Mouse (Mus musculus) hindbrain, embryonic 13.5 days (tissue): ENCODE measurements at regions not wholly inside any gene's neighbourhood (a gene's known extent, or its start where the extent isn't known, plus 50 kb on each side); places are given as distances from the start of the nearest gene placed in this dataset.
A peak's percentile ranks its signal among the peaks of the same experiment; 100 is the strongest.

Experiments
- ATAC-seq: fragments of 200-750 bp; cut with Nextera tagmentation; 2 replicates; pipeline ENCODE4 v1.8.0; 2017; ENCODE audit warnings: moderate TSS enrichment; ENCODE audit not compliant: low FRiP score
- H3K27ac ChIP-seq: fragments of 300-500 bp; sonication (generic); 2 replicates; pipeline ENCODE4 v1.5.1; 2015; ENCODE audit warnings: inconsistent platforms, mild to moderate bottlenecking, moderate library complexity
- H3K27me3 ChIP-seq: fragments of 300-500 bp; sonication (generic); 2 replicates; pipeline ENCODE4 v1.6.1; 2015; ENCODE audit warnings: mild to moderate bottlenecking, inconsistent platforms
- H3K36me3 ChIP-seq: fragments of 300-500 bp; sonication (generic); 2 replicates; pipeline ENCODE4 v1.6.1; 2015; ENCODE audit warnings: mild to moderate bottlenecking, inconsistent platforms
- H3K4me1 ChIP-seq: fragments of 300-500 bp; sonication (generic); replicated peaks from 2 replicates; pipeline ENCODE4 v1.6.1; 2015; ENCODE audit warnings: inconsistent platforms
- H3K4me2 ChIP-seq: fragments of 300-500 bp; sonication (generic); 2 replicates; pipeline ENCODE4 v1.6.1; 2015; ENCODE audit warnings: inconsistent platforms, mild to moderate bottlenecking, moderate library complexity
- H3K4me3 ChIP-seq: fragments of 300-500 bp; sonication (generic); 2 replicates; pipeline ENCODE4 v1.5.1; 2015; ENCODE audit warnings: mild to moderate bottlenecking, inconsistent platforms
- H3K9ac ChIP-seq: fragments of 300-500 bp; sonication (generic); 2 replicates; pipeline ENCODE4 v1.6.1; 2015; ENCODE audit warnings: mild to moderate bottlenecking, inconsistent platforms
- H3K9me3 ChIP-seq: fragments of 300-500 bp; sonication (generic); 2 replicates; pipeline ENCODE4 v1.6.1; 2016; ENCODE audit warnings: inconsistent platforms
- WGBS: fragments of 180-500 bp; shearing (Covaris S2); methylation state at CpG from one replicate; pipeline ENCODE4 v1.1.7; 2015; 5-methylcytosine and 5-hydroxymethylcytosine counted together

- Histone ChIP-seq H3K9ac (no peak overlapping the region), H3K4me1 (peaks cover 26% of the 10 kb centered on the region), H3K4me2 (no peak overlapping the region), H3K4me3 (no peak overlapping the region), H3K27me3 (peaks cover 58% of the 10 kb centered on the region), H3K36me3 (no peaks in the 10 kb centered on the region), H3K9me3 (no peaks in the 10 kb centered on the region), H3K27ac (no peak overlapping the region)
- ATAC-seq = no peak
- 90% methylated on average over 4 of the region's 4 CpGs for WGBS
Observed at GRCm38 (mm10) chr13:44206448-44206847, 421.9 kb downstream of the Cd83 start.

- H3K4me1 ChIP-seq = peaks cover 35% of the 10 kb centered on the region
- no peaks in the 10 kb centered on the region for H3K9me3 ChIP-seq
- H3K9ac ChIP-seq = no peak overlapping the region
- WGBS = 69% methylated on average over 11 of the region's 11 CpGs
- no peak overlapping the region for H3K4me2 ChIP-seq
- H3K4me3 ChIP-seq = no peak overlapping the region
- H3K27me3 ChIP-seq = peaks cover 62% of the 10 kb centered on the region
- no peak overlapping the region for H3K27ac ChIP-seq
- no peak for ATAC-seq
- H3K36me3 ChIP-seq = no peaks in the 10 kb centered on the region
Observed at GRCm38 (mm10) chr13:44207400-44208005, 422.9 kb downstream of the Cd83 start.

- H3K27ac ChIP-seq = no peak overlapping the region
- no peak overlapping the region for H3K9ac ChIP-seq
- WGBS = 7% methylated on average over 11 of the region's 11 CpGs
- H3K36me3 ChIP-seq = no peaks in the 10 kb centered on the region
- no peak overlapping the region for H3K4me3 ChIP-seq
- peak overlapping the region; percentile 23; the same call in 1 of the 2 replicates for H3K4me2 ChIP-seq
- peaks cover 41% of the 10 kb centered on the region for H3K4me1 ChIP-seq
- no peaks in the 10 kb centered on the region for H3K9me3 ChIP-seq
- H3K27me3 ChIP-seq = peaks cover 56% of the 10 kb centered on the region
- no peak for ATAC-seq
Observed at GRCm38 (mm10) chr13:44209036-44209435, 424.5 kb downstream of the Cd83 start.

GRCm38 (mm10) chr13:44210123-44210522 is 425.5 kb downstream of the Cd83 start:
- H3K9ac ChIP-seq = no peak overlapping the region
- 23% methylated on average over 6 of the region's 6 CpGs for WGBS
- H3K36me3 ChIP-seq = no peaks in the 10 kb centered on the region
- H3K4me2 ChIP-seq = no peak overlapping the region
- H3K27ac ChIP-seq = no peak overlapping the region
- H3K4me3 ChIP-seq = no peak overlapping the region
- peaks cover 51% of the 10 kb centered on the region for H3K27me3 ChIP-seq
- no peak for ATAC-seq
- peaks cover 41% of the 10 kb centered on the region for H3K4me1 ChIP-seq
- H3K9me3 ChIP-seq = no peaks in the 10 kb centered on the region

GRCm38 (mm10) chr13:44212356-44212755 is 427.8 kb downstream of the Cd83 start:
- H3K4me3 ChIP-seq = no peak overlapping the region
- H3K4me1 ChIP-seq = peaks cover 41% of the 10 kb centered on the region
- no peaks in the 10 kb centered on the region for H3K36me3 ChIP-seq
- peaks cover 38% of the 10 kb centered on the region for H3K27me3 ChIP-seq
- 65% methylated on average over 4 of the region's 4 CpGs for WGBS
- 0 out of 2 replicates have a peak overlapping the region, but pooled peaks have one; percentile 5 for H3K27ac ChIP-seq
- no peaks in the 10 kb centered on the region for H3K9me3 ChIP-seq
- ATAC-seq = 0 out of 2 replicates have a peak, but pooled peaks have one; percentile 27
- H3K9ac ChIP-seq = no peak overlapping the region
- no peak overlapping the region for H3K4me2 ChIP-seq

GRCm38 (mm10) chr13:44212936-44213335 is 428.4 kb downstream of the Cd83 start:
- Histone ChIP-seq H3K9ac (no peak overlapping the region), H3K4me1 (peaks cover 41% of the 10 kb centered on the region), H3K27me3 (peaks cover 32% of the 10 kb centered on the region), H3K4me3 (no peak overlapping the region), H3K9me3 (no peaks in the 10 kb centered on the region), H3K4me2 (no peak overlapping the region), H3K27ac (0 out of 2 replicates have a peak overlapping the region, but pooled peaks have one; percentile 5), H3K36me3 (no peaks in the 10 kb centered on the region)
- WGBS = 28% methylated on average over 11 of the region's 11 CpGs
- 0 out of 2 replicates have a peak, but pooled peaks have one; percentile 46 for ATAC-seq

GRCm38 (mm10) chr13:44218266-44218665 is 433.7 kb downstream of the Cd83 start:
- Histone ChIP-seq H3K36me3 (no peaks in the 10 kb centered on the region), H3K9me3 (no peaks in the 10 kb centered on the region), H3K9ac (no peak overlapping the region), H3K4me1 (peaks cover 23% of the 10 kb centered on the region), H3K4me3 (no peak overlapping the region), H3K4me2 (no peak overlapping the region), H3K27ac (no peak overlapping the region), H3K27me3 (0 out of 2 replicates have a peak, but pooled peaks cover 6% of the 10 kb centered on the region)
- 18% methylated on average over 8 of the region's 8 CpGs for WGBS
- ATAC-seq = no peak

GRCm38 (mm10) chr13:44221721-44222120 is 437.1 kb downstream of the Cd83 start:
- 0 out of 2 replicates have a peak, but pooled peaks cover 9% of the 10 kb centered on the region for H3K27me3 ChIP-seq
- 27% methylated on average over 5 of the region's 5 CpGs for WGBS
- H3K9ac ChIP-seq = no peak overlapping the region
- H3K4me2 ChIP-seq = no peak overlapping the region
- ATAC-seq = no peak
- H3K36me3 ChIP-seq = no peaks in the 10 kb centered on the region
- H3K4me3 ChIP-seq = no peak overlapping the region
- peaks cover 23% of the 10 kb centered on the region for H3K4me1 ChIP-seq
- H3K27ac ChIP-seq = no peak overlapping the region
- H3K9me3 ChIP-seq = 0 out of 2 replicates have a peak, but pooled peaks cover 4% of the 10 kb centered on the region

GRCm38 (mm10) chr13:44222335-44222734 is 437.8 kb downstream of the Cd83 start:
- Histone ChIP-seq H3K27me3 (0 out of 2 replicates have a peak, but pooled peaks cover 9% of the 10 kb centered on the region), H3K9me3 (0 out of 2 replicates have a peak, but pooled peaks cover 4% of the 10 kb centered on the region), H3K9ac (no peak overlapping the region), H3K36me3 (no peaks in the 10 kb centered on the region), H3K4me2 (no peak overlapping the region), H3K4me1 (peaks cover 25% of the 10 kb centered on the region), H3K27ac (no peak overlapping the region), H3K4me3 (no peak overlapping the region)
- ATAC-seq = no peak

- Histone ChIP-seq H3K36me3 (no peaks in the 10 kb centered on the region), H3K27me3 (peaks cover 10% of the 10 kb centered on the region; the same call in 1 of the 2 replicates), H3K4me1 (peaks cover 48% of the 10 kb centered on the region), H3K9me3 (0 out of 2 replicates have a peak, but pooled peaks cover 4% of the 10 kb centered on the region), H3K27ac (0 out of 2 replicates have a peak overlapping the region, but pooled peaks have one; percentile 8), H3K4me2 (peak overlapping the region; percentile 31), H3K4me3 (no peak overlapping the region), H3K9ac (no peak overlapping the region)
- WGBS = 46% methylated on average over 14 of the region's 14 CpGs
- no peak for ATAC-seq
Observed at GRCm38 (mm10) chr13:44227706-44228459, 443.3 kb downstream of the Cd83 start.

- no peaks in the 10 kb centered on the region for H3K36me3 ChIP-seq
- 11% methylated on average over 16 of the region's 16 CpGs for WGBS
- no peak overlapping the region for H3K9ac ChIP-seq
- no peak overlapping the region for H3K4me3 ChIP-seq
- H3K4me2 ChIP-seq = peak overlapping the region; percentile 31
- no peak for ATAC-seq
- H3K27ac ChIP-seq = 0 out of 2 replicates have a peak overlapping the region, but pooled peaks have one; percentile 8
- 0 out of 2 replicates have a peak, but pooled peaks cover 4% of the 10 kb centered on the region for H3K9me3 ChIP-seq
- H3K27me3 ChIP-seq = peaks cover 10% of the 10 kb centered on the region; the same call in 1 of the 2 replicates
- peaks cover 54% of the 10 kb centered on the region for H3K4me1 ChIP-seq
Observed at GRCm38 (mm10) chr13:44228540-44229135, 444.1 kb downstream of the Cd83 start.

GRCm38 (mm10) chr13:44229136-44229611 is 444.6 kb downstream of the Cd83 start:
- ATAC-seq = no peak
- Histone ChIP-seq H3K4me3 (no peak overlapping the region), H3K9ac (no peak overlapping the region), H3K27ac (no peak overlapping the region), H3K4me2 (peak overlapping the region; percentile 31), H3K4me1 (peaks cover 54% of the 10 kb centered on the region), H3K36me3 (no peaks in the 10 kb centered on the region), H3K27me3 (peaks cover 10% of the 10 kb centered on the region; the same call in 1 of the 2 replicates), H3K9me3 (0 out of 2 replicates have a peak, but pooled peaks cover 4% of the 10 kb centered on the region)
- WGBS = 6% methylated on average over 7 of the region's 7 CpGs
